Mouse (Mus musculus): ENCODE results near the gene Sgms2. TPM values are rescaled to one million over a fixed set of nuclear protein-coding genes. Genes with fewer than 3 reads are reported as not detected.

The Sgms2 gene
- total RNA-seq (2021), result 1 to 10 TPM; 3.3 to 3.9 TPM
- long read RNA-seq, partial matches to known transcripts, result 0 of 1 reads
- long read RNA-seq, other reads (novel, unspliced or antisense), result 1 of 1 reads

GRCm38 (mm10) chr3:131491361-131491925 is at the start of gene Sgms2:
TSS of gene Sgms2 (minus strand) at chr3:131491411.
- no peak for DNase-seq (ENCODE audit: low spot score in 2 of 2)

GRCm38 (mm10) chr3:131525229-131525628 is 34.0 kb upstream of the Sgms2 start:
- DNase-seq (ENCODE audit: low spot score in 2 of 2), result no peak

DNA sequence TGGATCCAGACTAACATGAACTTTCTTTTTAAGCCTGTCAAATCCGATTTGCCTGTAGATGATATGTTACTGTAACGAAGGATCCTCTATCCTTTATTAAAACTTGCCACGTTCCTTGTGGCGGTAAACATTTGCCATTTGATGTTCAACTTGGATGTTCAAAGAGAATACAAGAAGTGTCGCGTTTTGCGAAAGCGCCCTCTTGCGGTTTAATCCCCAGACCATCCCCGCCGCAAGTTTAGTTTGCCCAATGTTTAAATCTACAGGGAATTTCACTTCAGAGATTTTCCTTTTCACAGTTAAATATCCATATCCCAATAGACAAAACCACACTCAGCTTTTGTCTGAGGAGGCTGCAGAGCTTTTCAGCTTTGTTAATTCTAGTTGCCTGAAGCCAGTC is 33.6 kb upstream of the Sgms2 start:
- DNase-seq (ENCODE audit: low spot score in 2 of 2), result peak; percentile 46 to 67

GRCm38 (mm10) chr3:131524210-131524609 is 33.0 kb upstream of the Sgms2 start:
- DNase-seq (ENCODE audit: low spot score in 2 of 2), result no peak

- DNase-seq (ENCODE audit: low spot score in 2 of 2), result no peak
These were observed 32.5 kb upstream of the Sgms2 start for GRCm38 (mm10) chr3:131523749-131524148.

- DNase-seq (ENCODE audit: low spot score in 2 of 2), result no peak
These were observed 31.0 kb upstream of the Sgms2 start for GRCm38 (mm10) chr3:131522243-131522642.

- DNase-seq (ENCODE audit: low spot score in 2 of 2), result no peak
These were observed 30.0 kb upstream of the Sgms2 start for GRCm38 (mm10) chr3:131521206-131521605.

- no peak for DNase-seq (ENCODE audit: low spot score in 2 of 2)
These were observed 26.5 kb upstream of the Sgms2 start for GRCm38 (mm10) chr3:131517756-131518155.

GRCm38 (mm10) chr3:131516332-131516999 is 25.3 kb upstream of the Sgms2 start:
- no peak for DNase-seq (ENCODE audit: low spot score in 2 of 2)

GRCm38 (mm10) chr3:131511616-131512015 is 20.4 kb upstream of the Sgms2 start:
- DNase-seq (ENCODE audit: low spot score in 2 of 2), result no peak

DNA sequence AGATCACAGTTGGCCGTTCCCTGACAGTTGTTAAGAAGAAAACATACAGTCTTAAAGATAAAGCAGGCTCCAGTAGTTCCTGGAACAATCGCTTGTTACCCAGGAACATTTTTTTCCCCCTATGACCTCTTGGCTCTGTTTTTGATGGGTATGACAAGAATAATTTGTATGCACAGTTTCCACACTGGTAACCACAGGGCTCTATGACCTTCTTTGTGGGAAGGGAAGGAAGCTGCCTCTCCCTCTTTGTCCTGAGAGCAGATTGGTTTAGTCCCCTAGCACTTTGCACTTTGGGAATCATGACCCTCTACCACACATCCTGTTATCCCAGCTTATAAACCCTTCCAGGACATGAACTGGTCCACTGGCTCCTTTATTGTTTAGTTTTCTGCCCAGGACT is 16.8 kb upstream of the Sgms2 start:
- no peak for DNase-seq (ENCODE audit: low spot score in 2 of 2)

- DNase-seq (ENCODE audit: low spot score in 2 of 2), result no peak
These were observed 13.5 kb upstream of the Sgms2 start for GRCm38 (mm10) chr3:131504595-131505223.

DNA sequence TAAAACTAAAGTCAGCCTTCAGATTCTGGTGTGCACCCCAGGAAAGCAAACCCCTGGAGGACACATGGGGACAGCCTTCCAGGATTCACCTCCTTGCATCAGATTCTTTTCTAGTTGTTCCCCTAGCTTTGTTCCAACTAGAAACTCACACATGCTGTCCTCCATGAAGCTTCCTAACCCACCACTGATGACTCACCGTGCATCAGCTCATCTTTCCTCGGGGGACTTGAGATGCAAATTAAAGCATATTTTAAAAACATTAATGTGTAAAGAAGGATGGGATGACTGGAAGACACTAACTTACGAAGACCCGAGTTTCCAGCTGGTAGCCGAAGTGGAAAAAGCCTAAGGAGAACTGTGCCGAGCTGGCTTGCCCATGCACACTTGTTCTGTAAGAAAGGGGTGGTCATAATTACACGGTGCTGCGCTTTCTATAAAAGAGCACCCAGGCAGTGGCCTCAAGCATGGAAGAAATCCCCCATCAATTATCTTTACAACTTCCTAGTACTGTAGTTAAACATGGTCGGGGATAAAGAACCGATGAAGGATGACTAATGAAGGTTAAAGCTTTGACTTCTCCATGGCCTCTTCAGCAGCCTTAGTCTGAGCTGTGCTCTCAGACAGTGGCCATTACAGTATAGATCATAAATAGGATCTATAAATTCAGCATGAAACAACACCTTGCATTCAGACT is 10.6 kb upstream of the Sgms2 start:
- no peak for DNase-seq (ENCODE audit: low spot score in 2 of 2)

DNA sequence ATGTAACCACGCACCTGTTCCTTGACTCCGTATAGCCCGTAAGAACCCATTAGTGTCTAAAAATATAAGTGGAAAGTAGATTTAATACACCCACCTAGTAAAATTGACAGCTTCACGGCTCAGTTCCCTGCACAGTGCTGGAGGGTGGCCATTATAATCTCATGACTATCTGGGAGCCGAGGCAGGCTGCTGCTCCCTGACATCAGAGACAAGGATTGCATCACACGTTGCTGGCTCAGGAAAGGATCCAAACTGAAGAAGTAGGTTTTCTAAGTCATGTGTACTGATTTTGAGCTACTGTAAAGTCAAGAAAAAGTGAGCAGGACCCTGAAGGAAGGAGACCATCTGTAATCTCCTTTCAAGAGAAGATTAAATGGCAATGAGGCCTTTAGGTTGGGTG is 8.4 kb upstream of the Sgms2 start:
- DNase-seq (ENCODE audit: low spot score in 2 of 2), result no peak

- DNase-seq (ENCODE audit: low spot score in 2 of 2), result no peak
These were observed 5.4 kb upstream of the Sgms2 start for GRCm38 (mm10) chr3:131496506-131497122.

GRCm38 (mm10) chr3:131495076-131495475 is 3.9 kb upstream of the Sgms2 start:
- DNase-seq (ENCODE audit: low spot score in 2 of 2), result no peak

GRCm38 (mm10) chr3:131493194-131493593 is 2.0 kb upstream of the Sgms2 start:
- DNase-seq (ENCODE audit: low spot score in 2 of 2), result no peak

DNA sequence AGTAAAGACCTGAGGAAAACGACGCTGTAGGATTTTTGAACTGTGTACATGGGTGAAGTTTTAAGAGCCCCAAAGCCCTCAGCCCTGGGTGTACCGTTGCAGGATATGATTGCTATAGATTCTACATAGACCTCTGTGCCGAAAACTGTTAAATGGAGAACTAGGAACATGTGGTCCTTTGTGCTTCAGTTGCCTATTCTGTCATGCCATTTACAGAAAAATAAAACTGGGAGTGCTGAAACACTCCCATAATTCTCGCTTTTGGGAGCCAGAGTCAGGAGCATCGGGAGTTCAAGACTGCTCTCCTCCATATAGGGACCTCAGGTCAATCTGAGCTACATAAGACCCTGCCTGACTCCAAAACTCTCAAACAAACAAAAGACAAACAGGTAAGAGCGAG is 769 bp upstream of the Sgms2 start:
- no peak for DNase-seq (ENCODE audit: low spot score in 2 of 2)

DNA sequence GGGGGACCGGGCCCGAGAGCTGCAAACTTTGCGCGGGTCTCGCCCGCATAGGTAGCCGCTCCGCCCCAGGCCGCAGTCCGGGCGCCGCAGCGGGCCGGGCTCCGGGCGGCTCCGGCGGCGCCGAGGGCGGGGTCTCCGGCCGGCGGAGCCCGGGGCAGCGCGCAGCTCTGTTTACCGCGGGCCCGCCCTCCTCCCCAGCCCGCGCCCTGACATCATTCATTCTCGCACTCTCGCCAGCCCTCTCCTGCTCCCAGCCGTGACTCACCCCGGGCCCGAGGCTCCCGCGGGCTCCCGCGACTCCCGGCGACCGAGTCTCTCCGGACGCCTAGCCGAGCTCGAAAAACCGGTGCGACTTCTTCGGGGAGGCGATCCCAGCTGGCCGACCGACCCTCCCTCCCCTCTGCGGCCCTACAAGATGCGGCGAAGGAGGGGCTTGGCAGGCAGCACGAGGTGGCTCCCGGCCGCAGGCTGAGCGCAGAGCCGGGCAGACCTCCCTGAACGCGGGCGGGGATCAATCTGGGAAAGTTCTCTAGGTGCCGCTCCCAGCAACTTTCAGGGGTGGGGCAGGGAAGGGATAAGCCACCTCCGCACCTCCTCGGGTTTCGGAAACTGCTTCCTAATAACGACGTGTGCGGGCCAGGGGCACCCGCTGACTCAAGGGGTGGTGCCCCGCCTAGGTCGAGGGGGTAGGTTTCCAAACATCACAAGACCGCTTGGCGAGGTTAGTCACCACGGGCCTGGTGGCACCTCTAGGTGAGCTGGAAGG is 885 bp downstream of the Sgms2 start:
- DNase-seq (ENCODE audit: low spot score in 2 of 2), result peak; percentile 46 to 58

- DNase-seq (ENCODE audit: low spot score in 2 of 2), result peak; percentile 34 to 51
These were observed 1.5 kb downstream of the Sgms2 start for GRCm38 (mm10) chr3:131489657-131490142.

DNA sequence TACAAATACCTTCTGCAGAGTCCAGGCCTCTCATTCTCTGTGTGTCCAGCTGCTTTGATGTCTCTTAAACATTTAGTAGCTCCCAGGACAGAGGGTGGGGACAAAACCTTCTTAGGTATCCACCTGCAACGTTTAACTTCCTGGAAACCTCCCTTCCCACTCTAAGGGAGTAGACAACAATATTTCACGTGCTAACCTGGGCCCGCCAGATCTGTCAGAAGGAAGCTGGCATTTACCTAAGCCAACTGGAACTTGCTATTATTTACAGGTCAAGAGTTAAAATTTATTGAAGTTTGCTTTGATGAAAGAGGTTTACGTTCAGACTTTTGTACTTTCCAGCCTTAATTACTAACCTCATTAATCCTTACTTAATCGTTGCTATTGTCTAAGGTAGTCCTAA is 2.2 kb downstream of the Sgms2 start:
- DNase-seq (ENCODE audit: low spot score in 2 of 2), result no peak

Measured in layer of hippocampus, postnatal 10 days (tissue).